Mouse (Mus musculus): ENCODE results near the gene Cox8b. TPM values are rescaled to one million over a fixed set of nuclear protein-coding genes. Genes with fewer than 3 reads are reported as not detected.

Cox8b gene
- total RNA-seq, 1 experiment = not detected

- no peak overlapping the region for H3K27ac ChIP-seq (ENCODE audit: insufficient read depth, low read depth, low read length, poor library complexity, severe bottlenecking)
- peaks cover 32% of the 10 kb centered on the region for H3K36me3 ChIP-seq (ENCODE audit: control insufficient read depth, insufficient read depth, low read length, poor library complexity, severe bottlenecking)
- in situ Hi-C loops (cut with MboI; ENCODE audit: low sequenced_read_pairs in 2 of 2, unreplicated experiment in 2 of 2) = no loop called here
- no peak for DNase-seq (ENCODE audit: low read depth, low spot score)
- no peak for TF ChIP-seq ZC3H11A (IDR thresholded peaks at IDR 0.05; ENCODE audit: borderline replicate concordance, low read depth, low read length)
- no peak for TF ChIP-seq ZNF384 (IDR thresholded peaks at IDR 0.05; ENCODE audit: low read depth, low read length)
- H3K9ac ChIP-seq (ENCODE audit: insufficient read depth, low read depth, low read length, poor library complexity, severe bottlenecking) = peak overlapping the region; percentile 91
- H3K4me1 ChIP-seq (ENCODE audit: control insufficient read depth in 2 of 2, insufficient read depth in 2 of 2, low read length in 2 of 2, poor library complexity in 1 of 2) = peaks cover 8 to 30% of the 10 kb centered on the region in 2 experiments; a peak in 2 of 4 replicates
- H3K4me3 ChIP-seq (ENCODE audit: insufficient read depth in 1 of 2, low read depth in 1 of 2, low read length in 2 of 2, poor library complexity in 1 of 2, severe bottlenecking in 1 of 2) = peak overlapping the region; percentile 80 to 83
- no peaks in the 10 kb centered on the region for H3K9me3 ChIP-seq (ENCODE audit: control insufficient read depth, insufficient read depth, low read depth, low read length)
Measured at GRCm38 (mm10) chr7:140855181-140855580, 45.1 kb downstream of the Cox8b start.

GRCm38 (mm10) chr7:140854483-140854882 lies 45.8 kb downstream of the Cox8b start:
- Histone ChIP-seq H3K36me3 (ENCODE audit: control insufficient read depth, insufficient read depth, low read length, poor library complexity, severe bottlenecking) (peaks cover 26% of the 10 kb centered on the region), H3K9me3 (ENCODE audit: control insufficient read depth, insufficient read depth, low read depth, low read length) (no peaks in the 10 kb centered on the region), H3K4me1 (ENCODE audit: control insufficient read depth in 2 of 2, insufficient read depth in 2 of 2, low read length in 2 of 2, poor library complexity in 1 of 2) (peaks cover 8 to 28% of the 10 kb centered on the region in 2 experiments; a peak in 2 of 4 replicates), H3K27ac (ENCODE audit: insufficient read depth, low read depth, low read length, poor library complexity, severe bottlenecking) (no peak overlapping the region), H3K4me3 (ENCODE audit: insufficient read depth in 1 of 2, low read depth in 1 of 2, low read length in 2 of 2, poor library complexity in 1 of 2, severe bottlenecking in 1 of 2) (peak overlapping the region; percentile 80 to 83; a peak in 2 of 4 replicates), H3K9ac (ENCODE audit: insufficient read depth, low read depth, low read length, poor library complexity, severe bottlenecking) (peak overlapping the region; percentile 91; the same call in 1 of the 2 replicates)
- in situ Hi-C loops (cut with MboI; ENCODE audit: low sequenced_read_pairs in 2 of 2, unreplicated experiment in 2 of 2) = no loop called here
- DNase-seq (ENCODE audit: low read depth, low spot score) = no peak
- no peak for TF ChIP-seq MAFK (IDR thresholded peaks at IDR 0.05; ENCODE audit: insufficient read depth, low read depth, low read length)
- no peak for TF ChIP-seq HCFC1 (IDR thresholded peaks at IDR 0.05; ENCODE audit: borderline replicate concordance, insufficient read depth, low read length)
- TF ChIP-seq ZNF384 (IDR thresholded peaks at IDR 0.05; ENCODE audit: low read depth, low read length) = no peak
- TF ChIP-seq ZC3H11A (IDR thresholded peaks at IDR 0.05; ENCODE audit: borderline replicate concordance, low read depth, low read length) = no peak
- TF ChIP-seq CHD2 (IDR thresholded peaks at IDR 0.05; ENCODE audit: low read depth, low read length) = no peak

GRCm38 (mm10) chr7:140853386-140853785 lies 46.9 kb downstream of the Cox8b start:
- peaks cover 16% of the 10 kb centered on the region for H3K36me3 ChIP-seq (ENCODE audit: control insufficient read depth, insufficient read depth, low read length, poor library complexity, severe bottlenecking)
- H3K9me3 ChIP-seq (ENCODE audit: control insufficient read depth, insufficient read depth, low read depth, low read length) = no peaks in the 10 kb centered on the region
- no peak for DNase-seq (ENCODE audit: low read depth, low spot score)
- in situ Hi-C loops (cut with MboI; ENCODE audit: low sequenced_read_pairs in 2 of 2, unreplicated experiment in 2 of 2) = no loop called here
- H3K4me1 ChIP-seq (ENCODE audit: control insufficient read depth in 2 of 2, insufficient read depth in 2 of 2, low read length in 2 of 2, poor library complexity in 1 of 2) = peaks cover 7 to 20% of the 10 kb centered on the region in 2 experiments; a peak in 2 of 4 replicates
- H3K9ac ChIP-seq (ENCODE audit: insufficient read depth, low read depth, low read length, poor library complexity, severe bottlenecking) = no peak overlapping the region
- no peak overlapping the region for H3K27ac ChIP-seq (ENCODE audit: insufficient read depth, low read depth, low read length, poor library complexity, severe bottlenecking)
- H3K4me3 ChIP-seq (ENCODE audit: insufficient read depth in 1 of 2, low read depth in 1 of 2, low read length in 2 of 2, poor library complexity in 1 of 2, severe bottlenecking in 1 of 2) = no peak overlapping the region
- TF ChIP-seq ZNF384 (IDR thresholded peaks at IDR 0.05; ENCODE audit: low read depth, low read length) = no peak
- no peak for TF ChIP-seq CHD2 (IDR thresholded peaks at IDR 0.05; ENCODE audit: low read depth, low read length)
- TF ChIP-seq ZC3H11A (IDR thresholded peaks at IDR 0.05; ENCODE audit: borderline replicate concordance, low read depth, low read length) = no peak
- TF ChIP-seq HCFC1 (IDR thresholded peaks at IDR 0.05; ENCODE audit: borderline replicate concordance, insufficient read depth, low read length) = no peak
- TF ChIP-seq MAFK (IDR thresholded peaks at IDR 0.05; ENCODE audit: insufficient read depth, low read depth, low read length) = no peak

DNA sequence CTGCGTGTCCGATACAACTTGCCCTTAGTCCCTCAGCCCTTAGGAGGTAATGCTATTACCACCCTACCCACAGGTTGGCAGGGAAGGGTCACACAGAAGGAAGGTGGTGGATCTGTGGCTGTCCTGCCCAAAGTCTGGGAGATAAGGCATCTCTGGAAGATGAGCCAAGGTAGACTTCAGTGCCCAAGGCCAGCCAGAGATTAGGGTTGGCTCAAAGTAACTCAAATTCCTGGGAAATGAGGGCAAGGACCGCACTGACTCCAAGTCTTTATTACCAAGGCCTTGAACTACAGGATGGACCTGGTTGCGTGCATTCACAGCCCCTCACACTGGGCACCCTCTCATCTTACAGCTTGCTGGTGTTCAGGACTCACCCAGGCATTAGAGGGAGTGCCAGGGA lies 48.3 kb downstream of the Cox8b start:
- no peak for DNase-seq (ENCODE audit: low read depth, low spot score)
- Histone ChIP-seq H3K4me1 (ENCODE audit: control insufficient read depth in 2 of 2, insufficient read depth in 2 of 2, low read length in 2 of 2, poor library complexity in 1 of 2) (peaks cover 5 to 17% of the 10 kb centered on the region in 2 experiments; a peak in 2 of 4 replicates), H3K4me3 (ENCODE audit: insufficient read depth in 1 of 2, low read depth in 1 of 2, low read length in 2 of 2, poor library complexity in 1 of 2, severe bottlenecking in 1 of 2) (no peak overlapping the region), H3K9me3 (ENCODE audit: control insufficient read depth, insufficient read depth, low read depth, low read length) (no peaks in the 10 kb centered on the region), H3K9ac (ENCODE audit: insufficient read depth, low read depth, low read length, poor library complexity, severe bottlenecking) (no peak overlapping the region), H3K36me3 (ENCODE audit: control insufficient read depth, insufficient read depth, low read length, poor library complexity, severe bottlenecking) (peaks cover 16% of the 10 kb centered on the region), H3K27ac (ENCODE audit: insufficient read depth, low read depth, low read length, poor library complexity, severe bottlenecking) (no peak overlapping the region)
- TF ChIP-seq HCFC1 (IDR thresholded peaks at IDR 0.05; ENCODE audit: borderline replicate concordance, insufficient read depth, low read length) (no peak), CHD2 (IDR thresholded peaks at IDR 0.05; ENCODE audit: low read depth, low read length) (no peak), ZC3H11A (IDR thresholded peaks at IDR 0.05; ENCODE audit: borderline replicate concordance, low read depth, low read length) (no peak), MAFK (IDR thresholded peaks at IDR 0.05; ENCODE audit: insufficient read depth, low read depth, low read length) (no peak), ZNF384 (IDR thresholded peaks at IDR 0.05; ENCODE audit: low read depth, low read length) (no peak)
- in situ Hi-C loops (cut with MboI; ENCODE audit: low sequenced_read_pairs in 2 of 2, unreplicated experiment in 2 of 2) = no loop called here

Other genes with a start within 250 kb of the Cox8b start
- 0.40 and 0.53 TPM in 2 replicates for gene Olfr539, start 240.5 kb downstream of the Cox8b start, total RNA-seq (2012; rRNA removed)
- not detected in 2 replicates for gene Olfr45, start 218.5 kb downstream of the Cox8b start, total RNA-seq (2012; rRNA removed)
- not detected in 2 replicates for gene Olfr541, start 203.2 kb downstream of the Cox8b start, total RNA-seq (2012; rRNA removed)
- not detected in 2 replicates for gene Cyp2e1, start 136.7 kb downstream of the Cox8b start, total RNA-seq (2012; rRNA removed)
- 12.2 and 21.6 TPM in 2 replicates for gene Syce1, start 112.6 kb downstream of the Cox8b start, total RNA-seq (2012; rRNA removed)
- 12.0 and 13.6 TPM in 2 replicates for gene Zfp941, start 78.3 kb downstream of the Cox8b start, total RNA-seq (2012; rRNA removed)
- gene Urah, start 65.4 kb downstream of the Cox8b start, total RNA-seq (2012; rRNA removed) = 19.5 and 32.1 TPM in 2 replicates
- gene Scgb1c1, start 54.9 kb downstream of the Cox8b start, total RNA-seq (2012; rRNA removed) = not detected in 2 replicates
- gene Odf3, start 52.6 kb downstream of the Cox8b start, total RNA-seq (2012; rRNA removed) = 0.16 TPM in 1 of 2 replicates, not detected in the other
- 0.89 and 1.6 TPM in 2 replicates for gene Gm45785, start 44.1 kb downstream of the Cox8b start, total RNA-seq (2012; rRNA removed)
- 60.5 and 90.0 TPM in 2 replicates for gene Ric8a, start 43.5 kb downstream of the Cox8b start, total RNA-seq (2012; rRNA removed)
- gene Bet1l, start 42.9 kb downstream of the Cox8b start, total RNA-seq (2012; rRNA removed) = 21.6 and 31.5 TPM in 2 replicates
- 164 and 199 TPM in 2 replicates for gene Psmd13, start 18.5 kb downstream of the Cox8b start, total RNA-seq (2012; rRNA removed)
- 18.2 and 26.3 TPM in 2 replicates for gene Sirt3, start 18.1 kb downstream of the Cox8b start, total RNA-seq (2012; rRNA removed)
- gene Nlrp6, start 20.5 kb upstream of the Cox8b start, total RNA-seq (2012; rRNA removed) = 0.27 and 0.74 TPM in 2 replicates
- 10.0 and 12.5 TPM in 2 replicates for gene Pgghg, start 40.9 kb upstream of the Cox8b start, total RNA-seq (2012; rRNA removed)
- gene Ifitm5, start 49.8 kb upstream of the Cox8b start, total RNA-seq (2012; rRNA removed) = 7.7 and 18.6 TPM in 2 replicates
- gene Gm45717, start 55.5 kb upstream of the Cox8b start, total RNA-seq (2012; rRNA removed) = not detected in 2 replicates
- 679 and 1,158 TPM in 2 replicates for gene Ifitm2, start 55.5 kb upstream of the Cox8b start, total RNA-seq (2012; rRNA removed)
- gene Ifitm1, start 66.8 kb upstream of the Cox8b start, total RNA-seq (2012; rRNA removed) = 274 and 585 TPM in 2 replicates
- 353 and 601 TPM in 2 replicates for gene Ifitm3, start 110.3 kb upstream of the Cox8b start, total RNA-seq (2012; rRNA removed)
- 0.36 TPM in 1 of 2 replicates, not detected in the other for gene Ifitm6, start 117.5 kb upstream of the Cox8b start, total RNA-seq (2012; rRNA removed)
- gene Gm17387, start 128.7 kb upstream of the Cox8b start, total RNA-seq (2012; rRNA removed) = not detected in 2 replicates
- gene B4galnt4, start 160.7 kb upstream of the Cox8b start, total RNA-seq (2012; rRNA removed) = 31.1 and 78.3 TPM in 2 replicates
- gene Pkp3, start 177.8 kb upstream of the Cox8b start, total RNA-seq (2012; rRNA removed) = 8.0 and 12.2 TPM in 2 replicates
- gene Sigirr, start 200.1 kb upstream of the Cox8b start, total RNA-seq (2012; rRNA removed) = 18.2 and 56.2 TPM in 2 replicates
- 26.4 and 102 TPM in 2 replicates for gene Ano9, start 217.4 kb upstream of the Cox8b start, total RNA-seq (2012; rRNA removed)
- 65.1 and 82.8 TPM in 2 replicates for gene Ptdss2, start 221.9 kb upstream of the Cox8b start, total RNA-seq (2012; rRNA removed)

Data from ES-E14 (cell line).